Mouse (Mus musculus) monocyte, adult 59 days (primary cell): ENCODE data around the gene 4930447F04Rik. TPM values are rescaled to one million over a fixed set of nuclear protein-coding genes. Genes with fewer than 3 reads are reported as not detected.

Experiments
- total RNA-seq, 2 experiments: library from RNA; stranded (reverse); gene quantifications; one replicate each; pipeline ENCODE4 v1.2.4; 2023

4930447F04Rik gene
- not detected for total RNA-seq

DNA sequence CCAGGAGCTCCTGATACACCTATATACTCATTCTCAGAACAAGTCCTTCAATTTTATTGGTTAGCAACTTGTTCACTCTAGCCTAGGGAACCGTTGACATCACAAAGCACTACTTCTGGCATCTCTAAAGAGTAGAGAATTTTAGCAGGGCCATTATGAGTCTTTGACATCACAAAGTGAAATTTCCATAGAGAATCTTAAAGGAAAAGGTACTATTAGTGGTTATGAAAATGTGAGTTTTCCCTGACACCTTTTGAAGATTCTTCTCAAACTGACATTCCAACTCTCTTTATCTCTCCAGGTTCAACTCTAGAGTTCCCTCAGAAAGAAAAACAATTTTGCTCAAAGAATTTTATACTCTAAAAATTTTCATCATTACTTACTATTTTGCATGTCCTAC is at the start of gene 4930447F04Rik:
4930447F04Rik (minus strand) TSS at position 101 of the 400 bp plus-strand sequence.

